Mouse (Mus musculus) monocyte, adult 5-6 weeks (primary cell): ENCODE data around the gene Mtfr2. TPM values are rescaled to one million over a fixed set of nuclear protein-coding genes. Genes with fewer than 3 reads are reported as not detected.
A peak's percentile ranks its signal among the peaks of the same experiment; 100 is the strongest.

Experiments
- ATAC-seq: fragments of 153-309, 156-312 bp; replicated peaks from 2 replicates; pipeline ENCODE4 v1.8.0; 2017; ENCODE audit warnings: mild to moderate bottlenecking; ENCODE audit not compliant: low TSS enrichment, insufficient number of reproducible peaks, severe bottlenecking, poor library complexity, low FRiP score
- total RNA-seq: library from RNA; stranded (forward); fragments of 200-1000, 200-491, 200-594 nt; gene quantifications from 3 replicates; pipeline ENCODE4 v1.2.3, GENCODE M21; 2017

Mtfr2 gene
- 0.48 to 0.87 TPM in 2 of 3 replicates, not detected in the other for total RNA-seq

DNA sequence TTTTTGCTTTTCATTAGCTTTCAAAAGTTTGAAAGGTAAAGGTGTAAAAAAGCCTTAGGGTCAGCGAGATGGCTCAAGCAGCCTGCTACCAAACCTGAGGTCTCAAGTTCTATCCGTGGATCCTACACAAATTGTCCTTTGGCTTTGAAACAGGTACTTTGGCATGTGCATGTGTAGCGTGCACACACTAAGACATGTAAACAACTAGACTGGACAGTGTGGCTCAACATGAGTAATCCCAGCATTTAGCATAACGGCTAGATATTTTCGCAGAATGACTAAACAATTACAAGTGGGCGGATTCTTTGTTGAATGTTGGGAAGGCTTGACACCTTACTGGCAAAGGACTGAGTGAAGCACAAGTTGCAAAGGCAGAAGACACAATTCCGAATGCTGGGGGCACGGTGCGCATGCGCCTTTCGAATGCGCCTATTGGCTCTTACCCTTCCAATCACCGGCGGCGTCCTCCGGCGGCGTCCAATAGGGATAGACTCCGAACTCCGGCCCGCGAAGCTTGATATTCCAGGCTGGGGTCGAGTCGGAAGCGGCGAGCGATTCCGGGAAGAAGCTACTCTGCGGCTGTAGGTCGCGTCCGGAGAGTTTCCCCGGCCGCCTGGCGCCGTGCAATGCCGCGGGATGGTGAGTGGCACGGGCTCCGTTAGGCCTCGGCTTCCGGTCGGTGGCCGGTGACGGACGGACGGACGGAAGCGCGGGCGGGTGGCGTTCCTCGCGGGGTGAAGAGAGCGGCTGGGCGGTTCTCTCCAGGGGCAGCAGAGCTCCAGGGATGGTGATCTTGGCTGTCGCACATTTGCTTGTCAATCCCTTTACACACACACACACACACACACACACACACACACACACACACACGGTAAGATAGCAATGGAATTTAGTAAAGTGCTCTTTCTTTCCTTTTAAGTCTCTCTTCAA, at the start of gene Mtfr2:
Mtfr2 (plus strand) TSS at position 486 of the 930 bp plus-strand sequence.
- peak; percentile 89 for ATAC-seq

DNA sequence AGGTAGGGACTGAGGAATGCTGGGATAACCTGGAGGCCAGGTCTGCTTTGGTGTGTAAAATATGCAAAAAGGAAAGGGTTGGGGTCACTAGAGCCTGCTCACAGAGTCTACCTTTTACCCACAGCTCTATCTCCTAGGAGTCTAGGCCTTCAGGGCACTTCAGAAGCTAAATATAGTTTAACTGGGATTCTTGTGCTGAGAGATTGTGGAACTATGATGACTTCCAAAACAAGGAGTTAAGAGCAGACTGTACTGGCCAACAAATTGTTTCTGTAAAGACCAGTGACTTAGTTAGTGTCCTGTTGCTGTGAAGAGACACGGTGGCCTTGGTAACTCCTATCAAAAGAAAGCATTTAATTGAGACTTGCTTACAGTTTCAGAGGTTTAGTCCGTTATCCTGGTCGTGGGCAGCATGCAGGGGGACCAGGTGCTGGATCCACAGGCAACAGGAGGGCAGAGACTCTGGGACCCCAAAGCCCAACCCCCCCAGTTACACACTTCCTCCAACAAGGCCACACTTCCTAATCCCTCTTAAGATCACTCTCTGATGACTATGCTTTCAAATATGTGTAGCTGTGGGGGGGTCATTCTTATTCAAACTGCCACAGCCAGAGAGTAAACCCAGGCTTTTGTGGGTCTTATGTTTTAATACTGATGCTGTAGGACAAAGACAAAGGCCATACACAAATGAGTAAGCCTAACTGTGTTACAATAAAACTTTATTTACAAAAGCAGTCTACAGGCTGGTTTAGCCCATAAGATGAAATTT, 49.2 kb upstream of the Mtfr2 start:
- no peak for ATAC-seq

DNA sequence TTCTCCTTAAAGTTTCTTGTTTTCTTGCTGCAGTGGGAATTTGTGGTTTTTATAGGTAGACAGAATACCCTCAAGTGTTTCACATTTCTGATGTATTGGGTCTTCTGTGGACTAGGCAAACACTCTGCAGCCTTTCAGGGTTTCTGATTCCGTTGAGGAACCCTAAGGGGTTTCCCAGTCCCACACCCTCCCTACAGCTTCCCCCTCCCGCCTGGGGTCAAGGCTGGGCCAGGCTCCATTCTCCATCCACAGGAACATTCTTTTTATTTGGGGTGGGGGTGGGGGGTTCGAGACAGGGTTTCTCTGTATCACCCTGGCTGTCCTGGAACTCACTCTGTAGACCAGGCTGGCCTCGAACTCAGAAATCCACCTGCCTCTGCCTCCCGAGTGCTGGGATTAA, 48.5 kb upstream of the Mtfr2 start:
- ATAC-seq: no peak

DNA sequence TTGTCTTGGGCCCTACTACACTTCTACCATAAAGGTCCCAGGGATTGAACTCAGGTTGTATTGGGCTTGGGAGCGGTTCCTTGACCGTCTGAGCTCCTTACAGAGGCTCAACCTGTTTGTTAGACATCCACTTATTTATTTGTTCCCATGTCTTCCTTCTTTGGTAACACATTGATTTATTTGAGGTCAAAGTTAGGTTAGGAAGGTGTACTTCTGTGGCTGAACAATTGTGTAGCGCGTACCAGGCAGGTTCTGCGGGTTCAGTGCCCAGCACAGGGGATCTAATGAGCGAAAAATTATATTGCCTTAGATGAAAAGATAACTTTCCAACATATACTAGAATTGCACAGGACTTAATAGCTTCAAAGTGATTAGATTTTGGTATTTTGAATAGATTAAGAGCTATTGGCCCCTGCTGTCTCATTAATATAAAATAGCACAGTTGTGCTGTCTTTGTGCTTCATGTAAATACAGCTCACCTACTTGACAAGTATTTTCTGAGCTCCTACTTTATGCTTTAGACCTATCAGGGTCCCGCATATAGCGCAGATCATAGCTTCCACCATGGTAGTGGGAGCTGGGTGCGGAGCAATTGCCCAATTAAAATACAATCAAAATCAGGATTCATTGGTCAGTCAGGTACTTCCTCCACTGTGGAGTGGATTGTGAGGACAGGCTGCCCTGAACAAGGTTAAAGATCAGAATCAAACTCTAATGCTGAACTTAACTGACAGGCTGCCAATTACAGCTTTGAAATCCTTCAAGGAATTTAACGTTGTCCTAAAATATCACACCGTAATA, 36.4 kb upstream of the Mtfr2 start:
- ATAC-seq: no peak

DNA sequence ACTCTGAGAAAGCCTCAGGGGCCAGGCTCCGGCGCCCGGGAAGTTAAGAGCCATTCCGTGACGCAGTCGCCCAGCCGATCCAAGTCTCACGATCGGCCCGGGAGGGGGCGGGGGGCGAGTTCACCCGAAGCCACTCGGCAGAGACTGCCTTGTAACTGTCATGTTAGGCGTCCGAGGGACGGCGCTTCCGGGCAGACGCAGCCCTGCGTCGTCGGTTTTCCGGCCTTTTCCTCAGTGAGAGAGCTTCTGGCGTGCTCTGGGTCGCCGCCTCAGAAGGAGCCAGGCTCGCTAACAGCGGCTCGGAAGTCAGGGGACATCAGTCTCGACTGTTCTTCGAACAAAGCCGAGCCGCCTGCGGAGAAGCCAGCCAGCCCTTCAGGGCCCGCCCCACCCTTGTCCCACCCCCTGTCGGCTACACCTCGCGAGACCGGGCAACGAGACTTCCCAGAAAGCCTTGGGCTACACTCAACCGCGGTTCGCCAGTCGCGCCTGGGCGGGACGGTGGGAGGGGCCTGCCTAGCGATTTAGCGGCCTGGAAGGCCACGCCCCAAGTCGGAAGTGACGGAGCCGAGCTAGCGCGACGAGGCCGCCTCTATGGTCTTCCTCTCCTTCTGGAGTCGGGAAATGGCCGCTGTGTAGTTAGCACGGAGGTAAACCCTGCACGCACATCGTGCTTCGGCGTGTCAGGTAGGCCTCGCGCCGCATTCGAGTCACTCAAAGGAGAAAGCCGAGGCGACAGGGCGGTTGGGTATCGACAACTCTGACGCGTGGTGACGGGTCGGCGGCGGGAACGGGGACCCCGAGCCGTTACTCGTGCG, 35.4 kb upstream of the Mtfr2 start, which contains the start of gene Bclaf1:
Bclaf1 (plus strand) TSS at position 552 of the 818 bp plus-strand sequence.
- ATAC-seq: peak; percentile 92

DNA sequence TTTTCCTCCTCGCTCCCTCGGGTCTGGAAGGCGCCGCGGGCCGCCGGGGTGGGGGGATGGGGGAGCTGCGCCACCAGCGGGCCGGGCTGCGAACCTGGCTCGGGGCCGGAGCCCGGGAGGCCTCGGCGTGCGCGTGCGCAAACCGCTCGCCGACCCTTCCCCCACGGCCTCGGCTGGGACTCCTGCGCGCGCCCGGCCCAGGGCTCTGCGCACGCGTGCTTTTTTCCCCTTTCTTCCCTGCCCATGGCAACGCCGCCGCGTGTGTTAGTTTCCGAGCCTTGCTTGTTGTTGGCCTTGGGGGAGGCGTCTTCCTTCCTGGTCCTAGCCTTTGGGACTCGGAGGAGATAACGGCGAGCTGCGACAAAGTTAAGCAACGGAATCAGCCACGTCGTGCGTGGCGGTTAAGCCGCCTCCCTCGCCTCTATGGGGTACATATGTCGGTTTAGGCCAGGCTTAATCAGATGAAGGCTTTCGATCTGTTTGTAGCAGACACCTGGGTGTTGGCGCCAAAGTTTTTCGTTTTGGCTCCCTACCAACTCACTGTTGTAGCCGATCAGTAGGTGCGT, 34.8 kb upstream of the Mtfr2 start:
- ATAC-seq: peak; percentile 25

DNA sequence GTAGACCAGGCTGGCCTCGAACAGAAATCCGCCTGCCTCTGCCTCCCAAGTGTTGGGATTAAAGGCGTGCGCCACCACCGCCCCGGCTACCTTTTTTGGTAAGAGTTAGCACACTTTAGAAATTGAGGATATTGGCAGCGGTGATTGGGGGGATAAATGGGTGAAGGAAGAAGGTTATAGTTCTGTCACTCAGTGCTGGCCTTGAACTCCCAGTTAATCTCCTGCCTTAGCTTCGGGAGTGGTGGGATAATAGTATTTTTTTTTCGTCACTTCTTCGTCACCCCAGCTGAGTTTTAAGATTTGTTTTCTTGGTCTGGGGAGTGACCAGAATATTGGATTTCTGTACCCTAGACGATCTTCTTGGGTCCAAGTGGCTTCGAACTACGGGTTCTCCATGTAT, 34.1 kb upstream of the Mtfr2 start:
- ATAC-seq: no peak

DNA sequence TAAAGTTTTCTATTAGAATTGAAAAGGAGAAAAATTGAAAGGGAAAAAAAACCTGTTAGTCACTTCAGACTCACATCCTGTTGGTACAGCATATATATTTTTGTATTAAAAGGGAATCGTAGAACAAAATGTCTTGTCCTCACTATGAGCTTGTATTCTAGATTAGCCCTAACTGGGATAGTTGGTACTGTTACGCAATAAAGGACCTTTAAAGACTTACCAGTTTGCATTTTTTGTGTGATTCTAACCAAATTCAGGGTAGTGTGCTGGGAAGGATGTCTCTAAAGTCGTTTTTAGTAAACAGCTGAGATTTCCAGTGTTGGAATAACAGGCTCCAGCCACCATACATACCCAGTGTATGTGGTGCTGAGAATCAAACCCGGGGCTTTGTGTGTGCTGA, 33.6 kb upstream of the Mtfr2 start:
- ATAC-seq: no peak

DNA sequence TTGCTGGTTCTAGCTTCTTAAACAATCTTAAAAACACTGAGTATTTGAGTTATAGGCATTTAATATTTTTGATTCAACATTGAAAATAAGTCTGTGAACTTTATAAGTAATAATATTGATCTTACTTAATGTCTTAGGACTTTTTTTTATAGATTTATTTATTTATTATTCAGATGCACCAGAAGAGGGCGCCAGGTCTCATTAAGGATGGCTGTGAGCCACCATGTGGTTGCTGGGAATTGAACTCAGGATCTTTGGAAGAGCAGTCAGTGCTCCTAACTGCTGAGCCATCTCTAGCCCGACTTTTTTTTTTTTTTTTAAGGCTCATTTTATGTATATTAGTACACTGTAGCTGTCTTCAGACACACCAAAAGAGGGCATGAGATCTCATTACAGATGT, 32.8 kb upstream of the Mtfr2 start:
- no peak for ATAC-seq

DNA sequence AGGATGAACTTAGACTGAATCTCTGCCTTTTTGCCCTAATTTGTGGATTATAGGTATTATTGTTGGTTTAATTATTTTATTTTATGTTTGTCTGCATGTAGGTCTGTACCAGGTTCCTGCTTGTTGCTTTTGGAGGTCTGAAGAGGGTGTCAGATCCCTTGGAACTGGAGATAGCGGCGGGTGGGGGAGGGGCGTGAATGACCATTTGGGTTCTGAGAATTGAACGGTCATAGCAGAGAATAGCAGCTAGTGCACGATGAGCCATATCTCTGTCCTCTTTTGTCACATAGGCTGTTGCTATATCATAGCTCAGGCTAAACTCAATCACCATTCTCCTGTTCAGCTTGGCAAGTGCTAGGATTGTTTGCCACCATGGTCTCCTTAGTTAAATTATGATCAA, 30.1 kb upstream of the Mtfr2 start:
- no peak for ATAC-seq

DNA sequence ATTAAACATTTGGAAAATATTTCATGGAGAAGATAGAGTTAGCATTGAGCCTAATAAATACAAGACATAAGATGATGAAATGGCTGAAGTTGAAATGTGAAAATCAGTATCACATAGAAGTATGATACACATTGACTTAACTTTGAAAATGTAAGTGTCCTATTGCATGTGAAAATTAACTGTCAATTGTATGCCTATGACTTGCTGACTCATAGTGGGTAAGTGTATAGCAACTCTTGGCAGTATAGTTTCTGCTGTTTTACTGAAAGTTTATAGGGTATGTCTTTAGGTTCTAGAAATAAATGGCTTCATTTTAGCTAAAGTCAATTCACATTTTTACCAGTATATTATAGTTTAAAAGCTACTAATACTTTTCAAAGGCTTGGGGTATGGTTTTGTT, 21.3 kb upstream of the Mtfr2 start:
- no peak for ATAC-seq

DNA sequence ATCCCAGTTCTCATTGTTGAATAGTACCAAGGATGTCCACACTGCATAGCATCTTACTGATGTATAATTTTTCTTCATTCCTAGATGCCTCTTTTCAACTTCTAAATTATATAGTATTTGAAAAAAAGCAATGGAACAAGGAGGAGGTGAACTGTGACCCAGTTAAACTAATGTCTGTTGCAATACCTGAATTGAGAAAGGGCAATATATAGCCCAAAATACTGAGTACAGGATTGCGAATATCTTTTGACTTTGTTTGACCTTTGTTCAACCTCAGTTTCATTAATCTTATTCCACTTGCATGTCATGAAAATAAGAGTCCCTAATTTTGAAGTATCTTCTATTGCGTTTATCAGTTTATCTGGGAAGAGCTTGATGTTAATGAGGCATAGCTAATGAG, 16.3 kb upstream of the Mtfr2 start:
- no peak for ATAC-seq

DNA sequence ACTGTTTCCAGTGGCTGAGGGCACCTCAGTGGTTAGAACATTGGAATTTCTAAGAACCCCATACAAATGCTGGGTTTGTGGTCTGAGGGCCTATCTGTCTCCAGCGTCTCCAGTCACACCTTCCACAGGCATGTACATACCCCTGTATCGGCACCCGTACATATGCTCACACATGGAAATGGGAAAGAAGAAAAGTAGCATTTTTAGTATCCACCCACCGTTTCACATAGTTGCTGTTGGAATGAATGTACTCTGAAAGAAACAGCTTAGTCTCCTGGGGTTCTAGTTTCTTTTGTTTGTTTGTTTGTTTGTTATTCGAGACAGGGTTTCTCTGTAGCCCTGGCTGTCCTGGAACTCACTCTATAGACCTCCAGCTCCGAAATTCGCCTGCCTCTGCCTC, 9.7 kb upstream of the Mtfr2 start:
- no peak for ATAC-seq

DNA sequence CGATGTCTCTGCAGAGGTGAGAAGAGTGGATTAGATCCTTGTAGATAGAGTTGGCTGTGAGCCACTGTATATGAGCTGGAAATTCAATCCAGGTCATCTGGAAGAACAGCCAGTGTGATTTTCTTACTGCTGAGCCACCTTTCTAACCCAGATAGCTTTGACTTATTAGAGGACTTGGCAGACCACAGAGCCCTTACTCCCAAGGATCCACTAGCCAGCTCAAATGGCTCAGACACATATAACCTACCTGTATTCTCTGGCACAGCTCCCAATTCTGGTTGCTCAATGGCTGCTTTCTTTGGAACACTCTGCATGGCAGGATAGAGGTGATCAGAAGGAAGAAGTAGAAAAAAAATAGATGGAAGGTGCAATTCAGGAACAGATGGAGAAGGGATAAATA, 1.8 kb upstream of the Mtfr2 start:
- ATAC-seq: no peak

DNA sequence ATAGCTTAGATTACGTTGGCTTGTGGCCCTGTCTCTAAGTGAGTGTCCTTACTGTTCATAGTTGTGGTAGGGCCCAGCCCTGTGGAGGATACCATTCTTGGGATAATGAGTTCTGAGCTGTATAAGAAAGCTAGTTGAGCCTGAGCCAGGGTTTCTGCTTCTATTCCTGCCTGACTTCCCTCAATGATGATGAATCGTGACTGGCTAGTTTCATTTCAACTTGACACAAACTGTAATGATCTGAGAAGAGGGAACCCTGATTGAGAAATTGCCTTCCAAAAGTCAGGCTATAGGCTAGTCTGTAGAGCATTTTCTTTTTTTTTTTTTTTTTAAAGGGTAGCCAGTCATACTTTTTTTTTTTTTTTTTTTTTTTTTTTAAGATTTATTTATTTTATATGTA, 1.3 kb downstream of the Mtfr2 start:
- peak; percentile 72 for ATAC-seq

DNA sequence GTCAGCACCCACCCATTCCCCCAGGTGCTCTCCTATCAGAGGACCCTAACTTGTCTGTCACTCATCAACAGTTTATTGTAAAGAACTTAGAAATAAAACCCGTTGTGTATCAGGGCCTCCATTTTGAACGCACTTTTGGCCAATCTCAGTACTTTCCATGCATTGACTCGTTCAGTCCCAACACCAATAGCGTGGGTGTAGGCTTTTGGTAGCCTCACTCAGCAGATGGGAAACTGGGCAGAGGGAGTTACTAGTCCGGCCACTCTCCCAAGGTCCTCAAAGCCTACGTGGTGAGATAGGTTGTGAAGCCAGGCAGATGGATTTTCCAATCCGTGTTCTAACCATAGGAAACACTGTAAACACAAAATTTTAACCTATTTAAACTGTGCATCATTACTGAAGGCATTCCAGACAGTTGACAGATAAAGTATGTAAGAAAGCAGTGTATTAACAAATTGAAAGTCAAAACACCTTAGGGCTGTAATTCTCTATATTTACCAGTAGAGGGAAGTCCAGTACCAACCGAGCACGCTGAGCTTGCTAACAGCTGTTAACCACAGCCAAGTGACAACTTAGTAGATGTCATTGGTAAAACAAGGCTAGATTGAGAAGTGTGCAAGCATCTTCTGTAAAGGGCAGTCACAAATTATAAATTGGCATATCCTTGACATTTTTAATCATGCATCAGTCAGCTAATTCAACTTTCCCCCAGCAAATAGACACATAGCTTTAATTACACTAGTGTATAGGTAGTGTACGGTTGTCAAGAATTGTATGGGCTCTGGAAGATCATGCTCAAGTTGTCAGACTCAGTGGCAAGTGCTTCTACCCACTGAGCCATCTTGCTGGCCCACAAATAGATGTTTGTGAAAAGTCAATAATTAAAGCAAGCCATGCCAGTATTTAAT, 14.2 kb downstream of the Mtfr2 start:
- peak; percentile 74 for ATAC-seq
